Mouse (Mus musculus) left cerebral cortex, adult 2 months (tissue): Measurements from ENCODE around the gene Gm5105. TPM values are rescaled to one million over a fixed set of nuclear protein-coding genes. Genes with fewer than 3 reads are reported as not detected.

Experiments used
- DNase-seq, 2 experiments: peaks; one replicate each; pipeline ENCODE4 v3.0.0; 2021 to 2022; ENCODE audit warnings: low spot score in 2 of 2, mixed read lengths in 1 of 2; ENCODE audit errors: extremely low spot score in 1 of 2
- H3K27ac ChIP-seq: fragments of 200-600 bp; 2 replicates; pipeline ENCODE4 v1.8.1; 2022
- H3K4me3 ChIP-seq: fragments of 200-600 bp; 2 replicates; pipeline ENCODE4 v1.8.1; 2022
- CTCF ChIP-seq: fragments of 200-600 bp; IDR thresholded peaks from 2 replicates; pipeline ENCODE4 v1.8.1; 2022; ENCODE audit warnings: antibody characterized with exemption, mild to moderate bottlenecking, moderate library complexity
- intact Hi-C: fragments of 180-260 bp; cut with DNase I; formaldehyde crosslinking; loops from one replicate; pipeline ENCODE4 v1.15.1; 2025
- total RNA-seq, 2 experiments: library from RNA; stranded (reverse); gene quantifications; 2 replicates each; pipeline ENCODE4 v1.2.3; 2021

Gm5105 gene
- total RNA-seq, 2 experiments from 2014 or later = 0.28 to 0.34 TPM

DNA sequence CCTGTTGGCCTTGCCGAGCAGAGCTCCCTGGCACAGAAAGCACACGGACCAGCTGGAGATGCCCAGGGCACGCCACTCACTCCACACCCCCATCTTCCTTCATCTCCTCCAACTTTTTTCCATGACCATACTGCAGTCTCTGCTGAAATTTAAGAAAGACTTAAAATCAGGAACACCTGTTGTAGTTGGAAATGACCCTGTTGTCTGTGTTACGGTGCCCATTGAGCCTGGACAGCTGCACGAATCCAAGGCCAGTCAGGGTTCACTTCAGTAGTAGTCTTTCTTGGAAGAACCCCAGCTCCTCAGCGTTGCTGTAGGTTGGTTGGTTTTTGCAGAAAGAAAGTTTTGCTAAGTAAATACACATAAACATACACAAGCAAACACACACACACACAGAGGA is 17.6 kb downstream of the Gm5105 start:
- H3K4me3 ChIP-seq = no peak overlapping the region
- no peak for DNase-seq
- no peak for TF ChIP-seq CTCF
- intact Hi-C loops = no loop called here
- no peak overlapping the region for H3K27ac ChIP-seq

DNA sequence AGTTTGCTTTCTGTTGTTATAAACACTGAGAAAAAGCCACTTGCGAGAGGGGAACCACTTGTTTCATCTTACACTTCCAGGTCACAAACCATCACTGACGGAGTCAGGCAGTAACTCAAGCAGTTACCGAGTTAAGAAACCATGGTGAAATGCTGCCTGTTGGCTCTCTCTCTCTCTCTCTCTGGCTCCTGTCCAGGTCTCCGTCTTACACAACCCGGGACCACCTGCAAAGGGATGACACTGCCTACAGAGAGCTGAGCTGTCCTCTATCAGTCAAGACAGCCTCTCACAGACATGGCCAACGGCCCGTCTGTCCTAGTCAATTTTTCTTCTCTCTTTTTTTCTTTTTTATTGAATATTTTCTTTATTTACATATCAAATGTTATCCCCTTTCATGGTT is 23.9 kb downstream of the Gm5105 start:
- TF ChIP-seq CTCF = no peak
- Histone ChIP-seq H3K4me3 (no peak overlapping the region), H3K27ac (no peak overlapping the region)
- DNase-seq = no peak
- intact Hi-C loops = no loop called here

DNA sequence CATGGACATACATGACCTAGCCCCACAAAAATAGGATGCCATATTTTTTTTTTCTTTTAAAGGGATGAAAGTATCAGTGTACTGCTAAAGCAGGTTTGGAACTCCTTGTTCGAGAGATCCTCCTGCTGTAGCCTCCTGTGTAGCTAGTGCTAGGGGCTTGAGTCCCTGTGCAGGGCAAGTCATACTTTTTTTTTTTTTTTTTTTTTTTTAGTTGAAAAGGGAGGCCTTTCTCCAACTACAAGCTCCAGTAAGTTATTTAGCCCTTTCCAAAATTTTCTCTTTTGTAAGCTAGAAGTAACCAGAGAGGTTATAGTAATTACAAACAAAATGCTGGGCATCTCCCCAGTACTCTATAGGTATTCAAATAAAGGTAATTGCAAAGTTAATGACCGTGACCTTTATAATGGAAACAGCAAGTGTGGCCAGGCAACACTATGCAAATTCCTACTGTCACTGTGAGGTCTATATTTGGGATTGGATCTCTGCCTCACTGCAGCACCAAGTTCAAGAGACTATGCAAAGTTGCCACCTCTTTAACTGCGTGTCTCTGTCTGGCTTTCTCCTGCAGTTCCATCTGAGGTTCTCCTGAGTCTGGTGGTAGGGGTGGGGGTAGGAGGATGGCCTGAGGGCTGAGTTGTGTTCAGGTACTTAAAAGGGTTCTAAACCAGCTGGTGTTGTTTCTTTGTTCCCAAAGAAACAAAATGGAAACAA is 25.4 kb downstream of the Gm5105 start:
- TF ChIP-seq CTCF = no peak
- no peak overlapping the region for H3K4me3 ChIP-seq
- DNase-seq = no peak
- no peak overlapping the region for H3K27ac ChIP-seq
- intact Hi-C loops = no loop called here

DNA sequence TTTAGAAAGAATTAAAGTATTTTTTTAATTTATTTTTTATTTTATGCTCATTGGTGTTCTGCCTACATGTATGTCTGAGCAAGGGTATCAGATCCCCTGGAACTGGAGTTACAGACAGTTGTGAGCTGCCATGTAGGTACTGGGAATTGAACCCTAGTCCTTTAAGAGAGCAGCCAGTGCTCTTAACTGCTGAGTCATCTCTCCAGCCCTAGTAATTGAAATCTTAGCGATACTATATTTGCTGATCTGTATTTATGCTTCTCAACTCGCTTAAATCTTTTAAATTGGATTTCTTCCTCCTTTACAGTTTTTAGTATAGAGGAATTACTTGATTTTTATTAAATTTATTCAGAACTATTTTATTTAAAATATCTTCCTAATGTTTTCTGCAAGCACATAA is 26.2 kb downstream of the Gm5105 start:
- DNase-seq = no peak
- intact Hi-C loops = no loop called here
- no peak overlapping the region for H3K27ac ChIP-seq
- H3K4me3 ChIP-seq = no peak overlapping the region
- TF ChIP-seq CTCF = no peak

DNA sequence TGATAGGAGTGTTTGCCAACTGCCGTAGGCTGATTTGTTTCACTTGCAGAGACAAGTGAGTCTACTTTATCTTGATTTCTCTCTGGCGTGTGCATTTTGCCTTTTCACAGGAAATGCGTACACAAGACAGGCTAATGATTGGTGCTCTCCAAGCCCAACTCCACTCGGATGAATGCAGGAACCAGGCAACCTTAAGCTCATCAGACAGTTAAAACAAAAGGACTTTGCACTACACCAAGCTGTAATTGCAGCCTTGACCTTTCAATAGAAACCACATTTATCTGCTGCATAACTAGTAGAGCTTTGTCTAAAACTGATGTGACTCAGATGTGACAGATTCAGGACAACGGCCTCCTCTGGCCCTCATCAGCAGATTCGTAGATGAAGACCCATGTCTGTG is 33.2 kb downstream of the Gm5105 start:
- TF ChIP-seq CTCF = no peak
- DNase-seq = no peak
- intact Hi-C loops = no loop called here
- no peak overlapping the region for H3K4me3 ChIP-seq
- no peak overlapping the region for H3K27ac ChIP-seq

DNA sequence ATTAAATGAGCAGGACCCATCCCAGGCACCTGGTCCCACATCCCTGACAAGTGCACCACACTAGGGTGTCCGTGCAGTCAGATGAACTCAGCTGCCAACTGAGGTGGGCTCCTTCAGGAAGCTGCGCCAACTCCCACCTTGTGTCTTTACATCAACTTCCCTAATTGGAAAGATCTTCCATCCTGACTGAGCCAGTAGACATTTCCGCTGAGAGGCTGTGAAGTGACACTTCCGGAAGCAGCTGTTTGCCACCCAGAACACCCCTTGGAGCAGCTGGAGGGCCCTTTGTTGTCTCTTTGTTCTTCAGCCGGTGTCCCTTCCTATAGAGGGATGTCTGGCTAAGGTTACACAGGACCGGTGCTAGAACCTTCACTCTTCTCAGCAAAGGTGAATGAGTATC is 36.6 kb downstream of the Gm5105 start:
- TF ChIP-seq CTCF = no peak
- DNase-seq = no peak
- intact Hi-C loops = no loop called here
- Histone ChIP-seq H3K4me3 (no peak overlapping the region), H3K27ac (no peak overlapping the region)

DNA sequence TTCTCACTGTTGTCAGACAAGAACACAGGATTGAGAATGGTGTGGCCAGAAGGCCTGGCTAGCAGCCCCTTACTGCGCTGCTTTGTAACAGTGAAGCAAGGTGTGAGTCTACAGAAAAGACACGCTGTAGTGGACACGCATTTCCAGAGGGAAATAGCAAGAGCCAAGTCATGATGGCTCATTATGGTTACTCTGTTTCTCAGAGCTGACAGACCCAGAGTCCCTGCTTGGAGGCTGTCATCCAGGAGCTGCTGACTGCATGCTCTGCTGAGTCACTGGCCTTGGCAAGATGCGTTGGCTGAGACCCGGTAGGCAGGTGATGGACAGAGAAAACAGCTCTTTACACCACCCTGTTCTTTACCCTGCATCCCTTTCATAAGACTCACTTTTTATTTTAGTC is 37.8 kb downstream of the Gm5105 start:
- Histone ChIP-seq H3K27ac (no peak overlapping the region), H3K4me3 (no peak overlapping the region)
- TF ChIP-seq CTCF = no peak
- DNase-seq = peak; percentile 20 to 41
- intact Hi-C loops = no loop called here

DNA sequence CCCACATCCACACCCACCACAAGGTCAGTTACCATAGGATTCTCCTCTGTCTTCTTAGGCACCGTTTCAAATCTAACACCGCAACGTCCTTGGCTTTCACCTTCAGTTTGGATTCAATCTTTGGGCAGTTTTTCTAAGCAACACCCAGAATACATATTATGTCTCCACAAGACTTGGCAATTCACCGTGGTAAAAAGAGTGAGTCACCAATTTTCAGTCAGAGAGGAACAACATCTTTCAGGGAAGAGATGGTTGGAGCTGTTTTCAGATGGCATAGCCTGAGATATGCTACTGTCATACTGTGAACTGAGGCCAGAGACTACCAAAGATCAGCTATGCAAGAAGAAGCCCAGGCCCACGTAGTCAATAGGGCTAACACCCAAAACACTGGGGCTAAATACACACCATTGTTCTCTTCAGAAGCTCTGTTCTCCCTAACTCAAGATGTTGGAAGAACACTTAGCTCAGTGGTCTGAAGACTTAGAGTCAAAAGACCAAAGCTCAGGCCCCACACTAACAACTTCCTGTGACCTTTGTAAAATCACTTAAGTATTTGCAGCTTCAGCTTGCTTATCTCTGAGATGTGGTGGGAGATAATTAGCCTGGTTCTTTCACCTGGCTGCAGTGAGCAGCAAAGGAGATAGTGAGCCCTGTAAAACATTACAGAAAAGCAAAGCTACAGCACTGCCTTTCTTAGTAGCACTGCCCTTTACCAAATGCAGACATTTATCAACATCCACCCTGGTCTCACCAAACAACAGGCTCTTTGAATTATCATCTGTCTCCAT is 39.4 kb downstream of the Gm5105 start:
- H3K27ac ChIP-seq = no peak overlapping the region; the same call in 1 of the 2 replicates
- DNase-seq = no peak
- no peak for TF ChIP-seq CTCF
- intact Hi-C loops = no loop called here
- no peak overlapping the region for H3K4me3 ChIP-seq

DNA sequence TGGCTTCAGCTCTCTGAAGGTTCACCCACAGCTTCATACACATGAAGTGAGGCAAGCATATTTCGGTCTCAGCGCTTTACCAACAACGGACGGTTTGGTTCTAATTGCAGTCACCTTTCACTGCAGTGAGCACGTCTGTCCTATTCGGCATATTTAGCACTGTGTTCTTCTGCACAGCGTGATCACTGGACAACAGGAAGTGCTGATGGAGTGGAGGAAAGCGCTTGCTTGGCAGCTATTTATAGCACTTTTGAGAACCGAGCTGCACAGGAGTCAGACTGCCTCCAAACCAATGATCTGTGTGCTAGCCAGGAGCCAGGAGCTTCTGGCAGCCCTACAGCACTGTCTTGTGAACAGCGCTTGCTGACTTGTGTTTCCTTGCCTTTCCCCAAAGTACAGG is 40.9 kb downstream of the Gm5105 start:
- no peak for TF ChIP-seq CTCF
- no peak overlapping the region for H3K4me3 ChIP-seq
- H3K27ac ChIP-seq = no peak overlapping the region
- intact Hi-C loops = no loop called here
- no peak for DNase-seq

DNA sequence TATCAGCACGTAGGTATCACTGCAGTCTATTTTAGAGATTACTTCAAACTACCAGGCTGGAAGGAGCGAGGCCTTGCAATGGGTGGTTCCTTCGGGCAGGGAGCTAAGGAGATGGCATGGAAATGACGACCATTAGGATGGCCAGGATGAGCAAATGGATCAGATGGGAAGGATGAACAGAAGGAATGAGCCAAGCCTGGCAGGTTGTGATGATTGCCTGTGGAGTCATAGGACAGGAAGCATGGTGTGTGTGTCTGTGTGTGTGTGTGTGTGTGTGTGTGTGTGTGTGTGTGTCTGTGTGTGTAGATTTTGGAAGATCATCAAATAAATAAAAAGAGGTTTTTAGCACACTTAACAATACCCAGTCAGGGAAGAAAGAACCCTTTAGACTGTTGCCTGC is 44.5 kb downstream of the Gm5105 start:
- H3K4me3 ChIP-seq = no peak overlapping the region
- intact Hi-C loops = no loop called here
- DNase-seq = no peak
- no peak for TF ChIP-seq CTCF
- no peak overlapping the region for H3K27ac ChIP-seq

DNA sequence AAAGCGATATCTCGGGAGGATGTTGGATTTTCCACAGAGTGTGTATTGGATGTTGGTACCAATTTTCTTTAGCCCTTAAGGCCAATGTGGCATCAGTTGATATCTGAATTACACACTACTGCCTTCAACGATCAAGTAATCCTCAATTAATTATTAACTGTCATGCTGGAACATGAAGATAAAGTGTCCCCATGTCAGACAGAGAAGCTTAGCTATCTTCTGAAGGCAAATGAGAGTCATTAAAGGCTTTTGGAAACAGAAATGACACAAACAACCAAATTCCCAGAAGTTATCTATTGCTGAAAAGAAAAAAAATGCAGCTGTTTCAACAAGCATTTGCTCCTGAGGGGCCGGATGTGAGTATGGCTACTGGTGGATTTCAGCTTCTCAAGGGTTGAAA is 45.2 kb downstream of the Gm5105 start:
- Histone ChIP-seq H3K4me3 (no peak overlapping the region), H3K27ac (no peak overlapping the region)
- DNase-seq = no peak
- no peak for TF ChIP-seq CTCF
- intact Hi-C loops = no loop called here

DNA sequence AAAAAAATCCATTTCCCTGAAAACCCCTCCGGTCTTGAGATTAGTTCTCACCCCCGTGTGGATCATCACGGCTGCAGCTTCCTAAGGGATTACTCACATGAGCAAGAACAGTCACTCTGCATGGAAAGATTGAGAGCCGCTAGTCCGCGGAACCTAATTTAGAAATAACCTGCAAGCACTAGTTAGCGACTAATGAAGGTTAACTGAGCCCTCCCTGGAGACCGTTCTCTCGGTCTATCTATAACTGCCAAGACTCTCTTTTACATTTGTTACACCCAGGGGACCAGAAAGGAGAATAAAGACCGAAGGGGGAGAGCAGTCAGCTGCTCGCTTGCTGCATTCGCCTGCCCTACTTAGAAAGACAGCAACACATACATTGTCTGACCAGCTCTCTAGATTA is 50.4 kb downstream of the Gm5105 start:
- H3K4me3 ChIP-seq = no peak overlapping the region
- no peak overlapping the region for H3K27ac ChIP-seq
- TF ChIP-seq CTCF = no peak
- intact Hi-C loops = no loop called here
- DNase-seq = no peak

DNA sequence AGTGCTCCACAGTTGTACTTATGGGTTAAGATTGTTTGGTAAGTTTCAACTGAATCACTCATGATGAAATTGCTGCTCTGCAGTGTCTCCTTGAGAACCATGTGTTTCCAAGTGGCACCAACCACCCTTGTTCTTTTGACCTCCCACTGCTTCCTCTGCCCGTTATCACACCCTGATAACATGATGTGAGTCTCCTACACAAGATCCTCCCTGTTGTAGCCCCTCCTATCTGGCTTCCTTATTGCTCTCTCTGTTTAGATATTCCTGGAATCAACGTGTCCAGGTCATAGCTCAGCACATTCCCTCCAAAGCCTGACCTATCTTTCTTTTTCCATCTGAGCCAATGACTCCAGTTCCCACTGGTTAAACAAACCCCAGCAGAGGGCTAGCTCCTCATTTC is 52.5 kb downstream of the Gm5105 start:
- H3K27ac ChIP-seq = no peak overlapping the region
- intact Hi-C loops = no loop called here
- no peak overlapping the region for H3K4me3 ChIP-seq
- TF ChIP-seq CTCF = no peak
- no peak for DNase-seq
